Mouse (Mus musculus) liver, embryonic 14.5 days (tissue): ENCODE data around the gene Bdh2.

Experiments
- CTCF ChIP-seq: IDR thresholded peaks from 2 replicates; pipeline ENCODE4 v1.5.1; 2016; ENCODE audit warnings: antibody characterized with exemption, low read depth, control low read depth
- EP300 ChIP-seq: IDR thresholded peaks from 2 replicates; pipeline ENCODE4 v1.6.1; 2016; ENCODE audit warnings: antibody characterized with exemption, low read depth

GRCm38 (mm10) chr3:135258919-135259318 is 22.1 kb upstream of the Bdh2 start:
- TF ChIP-seq CTCF (no peak), EP300 (no peak)
